Mouse (Mus musculus) heart, adult 2 months (tissue): ENCODE data around the gene Spata21. TPM values are rescaled to one million over a fixed set of nuclear protein-coding genes. Genes with fewer than 3 reads are reported as not detected.

Experiments
- DNase-seq, 2 experiments: peaks; one replicate each; pipeline ENCODE4 v3.0.0; 2021
- H3K27ac ChIP-seq: fragments of 200-600 bp; 2 replicates; pipeline ENCODE4 v1.8.1; 2022
- H3K27me3 ChIP-seq: fragments of 200-500 bp; 2 replicates; pipeline ENCODE4 v1.6.1; 2012; ENCODE audit warnings: mild to moderate bottlenecking, low read length, inconsistent platforms, mixed read lengths; ENCODE audit not compliant: control insufficient read depth, insufficient read depth
- H3K36me3 ChIP-seq: fragments of 200-500 bp; 2 replicates; pipeline ENCODE4 v1.6.1; 2012; ENCODE audit warnings: low read length, inconsistent platforms; ENCODE audit not compliant: control insufficient read depth, insufficient read depth
- H3K4me1 ChIP-seq: fragments of 200-500 bp; 2 replicates; pipeline ENCODE4 v1.6.1; 2011; ENCODE audit warnings: low read length; ENCODE audit not compliant: control insufficient read depth, insufficient read depth
- H3K4me3 ChIP-seq: fragments of 200-600 bp; 2 replicates; pipeline ENCODE4 v1.8.1; 2022
- H3K79me2 ChIP-seq: fragments of 200-500 bp; replicated peaks from 2 replicates; pipeline ENCODE4 v1.6.1; 2012; ENCODE audit warnings: mild to moderate bottlenecking, inconsistent platforms, low read length, moderate library complexity, mixed read lengths; ENCODE audit not compliant: control insufficient read depth, insufficient read depth
- H3K9ac ChIP-seq: fragments of 200-500 bp; 2 replicates; pipeline ENCODE4 v1.6.1; 2012; ENCODE audit warnings: low read depth, mild to moderate bottlenecking, control low read depth, inconsistent platforms, low read length, mixed read lengths
- CTCF ChIP-seq: fragments of 200-600 bp; IDR thresholded peaks from 2 replicates; pipeline ENCODE4 v1.8.1; 2022; ENCODE audit warnings: antibody characterized with exemption, mild to moderate bottlenecking, moderate library complexity
- EP300 ChIP-seq: fragments of 200-500 bp; IDR thresholded peaks from 2 replicates; pipeline ENCODE4 v1.6.1; 2011; ENCODE audit warnings: low read depth, low read length, control low read depth; ENCODE audit not compliant: insufficient read depth
- POLR2A ChIP-seq: fragments of 200-500 bp; IDR thresholded peaks from 2 replicates; pipeline ENCODE4 v1.6.1; 2011; ENCODE audit warnings: mild to moderate bottlenecking, low read depth, low read length, control low read depth; ENCODE audit not compliant: insufficient read depth
- WGBS: fragments of 180-500 bp; shearing (Covaris S2); methylation state at CpG from one replicate; pipeline ENCODE4 v1.1.7; 2018; 5-methylcytosine and 5-hydroxymethylcytosine counted together
- intact Hi-C: fragments of 180-260 bp; cut with DNase I; formaldehyde crosslinking; loops from one replicate; pipeline ENCODE4 v1.15.1; 2025
- polyA plus RNA-seq: library from polyadenylated mRNA; depleted of rRNA; stranded (reverse); fragments of >200 nt; gene quantifications from 2 replicates; pipeline ENCODE4 v1.2.3, GENCODE M21; 2012
- total RNA-seq, 2 experiments: library from RNA; stranded (reverse); gene quantifications; 2 replicates each; pipeline ENCODE4 v1.2.3; 2021

Spata21 gene
- total and polyA plus RNA-seq, 3 experiments = 0.16 TPM; not detected in 2

GRCm38 (mm10) chr4:141123065-141123464 lies 34.9 kb downstream of the Spata21 start:
- Histone ChIP-seq H3K9ac (no peak overlapping the region), H3K27ac (no peak overlapping the region), H3K36me3 (no peaks in the 10 kb centered on the region), H3K27me3 (no peaks in the 10 kb centered on the region), H3K4me3 (no peak overlapping the region), H3K4me1 (peaks cover 20% of the 10 kb centered on the region), H3K79me2 (peaks cover 7% of the 10 kb centered on the region)
- no peak for TF ChIP-seq POLR2A
- TF ChIP-seq CTCF = no peak
- TF ChIP-seq EP300 = no peak
- intact Hi-C loops = no loop called here
- no peak for DNase-seq
- 8% methylated on average over 1 of the region's 1 CpGs for WGBS

GRCm38 (mm10) chr4:141129190-141129710 lies 41.1 kb downstream of the Spata21 start:
- DNase-seq = no peak
- peaks cover 3% of the 10 kb centered on the region; the same call in 1 of the 2 replicates for H3K36me3 ChIP-seq
- H3K4me3 ChIP-seq = no peak overlapping the region
- H3K79me2 ChIP-seq = peaks cover 8% of the 10 kb centered on the region
- H3K27ac ChIP-seq = no peak overlapping the region
- intact Hi-C loops = no loop called here
- no peaks in the 10 kb centered on the region for H3K27me3 ChIP-seq
- WGBS = 75% methylated on average over 6 of the region's 6 CpGs
- TF ChIP-seq CTCF (no peak), POLR2A (no peak), EP300 (no peak)
- H3K4me1 ChIP-seq = peaks cover 32% of the 10 kb centered on the region
- H3K9ac ChIP-seq = no peak overlapping the region

- H3K36me3 ChIP-seq = peaks cover 6% of the 10 kb centered on the region
- no peak overlapping the region for H3K27ac ChIP-seq
- peaks cover 8% of the 10 kb centered on the region for H3K79me2 ChIP-seq
- 0 out of 2 replicates have a peak, but pooled peaks have one; percentile 11 for TF ChIP-seq EP300
- TF ChIP-seq POLR2A = no peak
- no peak for TF ChIP-seq CTCF
- H3K9ac ChIP-seq = no peak overlapping the region
- no peak for DNase-seq
- WGBS = 67% methylated on average over 6 of the region's 6 CpGs
- H3K4me3 ChIP-seq = no peak overlapping the region
- no peaks in the 10 kb centered on the region for H3K27me3 ChIP-seq
- peaks cover 40% of the 10 kb centered on the region for H3K4me1 ChIP-seq
- intact Hi-C loops = loop anchor here (10.0 kb wide), 1 partner anchor 664 kb away; the partner anchor contains the start of genes Casp9 and Dnajc16
Measured at GRCm38 (mm10) chr4:141130704-141131342, 42.7 kb downstream of the Spata21 start.

GRCm38 (mm10) chr4:141131531-141132061 lies 43.5 kb downstream of the Spata21 start:
- H3K4me1 ChIP-seq = peaks cover 36% of the 10 kb centered on the region
- 33% methylated on average over 5 of the region's 5 CpGs for WGBS
- intact Hi-C loops = loop anchor here (10.0 kb wide), 1 partner anchor 663 kb away; the partner anchor contains the start of genes Casp9 and Dnajc16

GRCm38 (mm10) chr4:141132191-141132590 lies 44.1 kb downstream of the Spata21 start:
- DNase-seq = no peak
- peaks cover 6% of the 10 kb centered on the region for H3K79me2 ChIP-seq
- H3K9ac ChIP-seq = no peak overlapping the region
- intact Hi-C loops = loop anchor here (10.0 kb wide), 1 partner anchor 663 kb away; the partner anchor contains the start of genes Casp9 and Dnajc16
- H3K27me3 ChIP-seq = no peaks in the 10 kb centered on the region
- 73% methylated on average over 8 of the region's 8 CpGs for WGBS
- TF ChIP-seq EP300 (no peak), POLR2A (no peak), CTCF (no peak)
- H3K36me3 ChIP-seq = peaks cover 8% of the 10 kb centered on the region
- H3K4me1 ChIP-seq = peaks cover 39% of the 10 kb centered on the region
- H3K4me3 ChIP-seq = no peak overlapping the region
- H3K27ac ChIP-seq = no peak overlapping the region

More at GRCm38 (mm10) chr4:141131531-141132061, 43.5 kb downstream of the Spata21 start:
- Histone ChIP-seq H3K36me3 (peaks cover 6% of the 10 kb centered on the region), H3K4me3 (no peak overlapping the region), H3K27me3 (no peaks in the 10 kb centered on the region), H3K27ac (no peak overlapping the region), H3K79me2 (peaks cover 6% of the 10 kb centered on the region), H3K9ac (no peak overlapping the region)
- no peak for DNase-seq
- TF ChIP-seq POLR2A = no peak
- no peak for TF ChIP-seq CTCF
- no peak for TF ChIP-seq EP300

- H3K36me3 ChIP-seq = peaks cover 10% of the 10 kb centered on the region
- no peak overlapping the region for H3K9ac ChIP-seq
- intact Hi-C loops = loop anchor here (10.0 kb wide), 1 partner anchor 662 kb away; the partner anchor contains the start of genes Casp9 and Dnajc16
- H3K4me1 ChIP-seq = peaks cover 42% of the 10 kb centered on the region
- peaks cover 9% of the 10 kb centered on the region for H3K79me2 ChIP-seq
- no peaks in the 10 kb centered on the region for H3K27me3 ChIP-seq
- H3K27ac ChIP-seq = peak overlapping the region; percentile 17; the same call in 1 of the 2 replicates
- H3K4me3 ChIP-seq = no peak overlapping the region
- WGBS = 24% methylated on average over 8 of the region's 8 CpGs
- TF ChIP-seq EP300 (no peak), CTCF (no peak), POLR2A (no peak)
- DNase-seq = no peak
Measured at GRCm38 (mm10) chr4:141133227-141133626, 45.1 kb downstream of the Spata21 start.
